Mouse (Mus musculus): Measurements from ENCODE around the gene Kalrn.

The Kalrn gene

GRCm38 (mm10) chr16:34072136-34072535, 501.2 kb downstream of the Kalrn start:
- no peak for DNase-seq (ENCODE audit: low spot score)

- DNase-seq (ENCODE audit: low spot score): no peak
These were observed 502.0 kb downstream of the Kalrn start for GRCm38 (mm10) chr16:34071223-34071825.

- no peak for DNase-seq (ENCODE audit: low spot score)
These were observed 503.9 kb downstream of the Kalrn start for GRCm38 (mm10) chr16:34069481-34069880.

GRCm38 (mm10) chr16:34066922-34067321, 506.4 kb downstream of the Kalrn start:
- no peak for DNase-seq (ENCODE audit: low spot score)

- DNase-seq (ENCODE audit: low spot score): no peak
These were observed 507.0 kb downstream of the Kalrn start for GRCm38 (mm10) chr16:34066376-34066775.

- DNase-seq (ENCODE audit: low spot score): no peak
These were observed 510.0 kb downstream of the Kalrn start for GRCm38 (mm10) chr16:34063313-34063712.

- no peak for DNase-seq (ENCODE audit: low spot score)
These were observed 511.7 kb downstream of the Kalrn start for GRCm38 (mm10) chr16:34061661-34062060.

GRCm38 (mm10) chr16:34058611-34059010, 514.7 kb downstream of the Kalrn start:
- no peak for DNase-seq (ENCODE audit: low spot score)

- DNase-seq (ENCODE audit: low spot score): no peak
These were observed 515.9 kb downstream of the Kalrn start for GRCm38 (mm10) chr16:34057464-34057863.

- DNase-seq (ENCODE audit: low spot score): no peak
These were observed 516.8 kb downstream of the Kalrn start for GRCm38 (mm10) chr16:34056418-34057111.

GRCm38 (mm10) chr16:34050090-34050489, 523.2 kb downstream of the Kalrn start:
- DNase-seq (ENCODE audit: low spot score): no peak

- no peak for DNase-seq (ENCODE audit: low spot score)
These were observed 524.0 kb downstream of the Kalrn start for GRCm38 (mm10) chr16:34049361-34049760.

- DNase-seq (ENCODE audit: low spot score): no peak
These were observed 525.1 kb downstream of the Kalrn start for GRCm38 (mm10) chr16:34048232-34048631.

GRCm38 (mm10) chr16:34047543-34047942, 525.8 kb downstream of the Kalrn start:
- no peak for DNase-seq (ENCODE audit: low spot score)

GRCm38 (mm10) chr16:34047006-34047360, 526.3 kb downstream of the Kalrn start:
- DNase-seq (ENCODE audit: low spot score): no peak

GRCm38 (mm10) chr16:34046268-34047005, 526.9 kb downstream of the Kalrn start:
- DNase-seq (ENCODE audit: low spot score): no peak

GRCm38 (mm10) chr16:34044539-34044938, 528.8 kb downstream of the Kalrn start:
- no peak for DNase-seq (ENCODE audit: low spot score)

- DNase-seq (ENCODE audit: low spot score): peak; percentile 85
These were observed 530.1 kb downstream of the Kalrn start for GRCm38 (mm10) chr16:34043048-34043795.

GRCm38 (mm10) chr16:34042586-34042985, 530.7 kb downstream of the Kalrn start:
- no peak for DNase-seq (ENCODE audit: low spot score)

GRCm38 (mm10) chr16:34040276-34040675, 533.1 kb downstream of the Kalrn start:
- no peak for DNase-seq (ENCODE audit: low spot score)

- no peak for DNase-seq (ENCODE audit: low spot score)
These were observed 533.6 kb downstream of the Kalrn start for GRCm38 (mm10) chr16:34039736-34040135.

GRCm38 (mm10) chr16:34036327-34037047, 536.8 kb downstream of the Kalrn start:
- no peak for DNase-seq (ENCODE audit: low spot score)
